Mouse (Mus musculus) urinary bladder, postnatal 25 days (tissue): ENCODE measurements around the gene Dcaf5.

ENCODE experiments used
- DNase-seq: peaks from one replicate; pipeline ENCODE4 v3.0.0; 2022; ENCODE audit warnings: low spot score

Gene Dcaf5

GRCm38 (mm10) chr12:80340936-80341335 is 95.5 kb downstream of the Dcaf5 start:
- no peak for DNase-seq

DNA sequence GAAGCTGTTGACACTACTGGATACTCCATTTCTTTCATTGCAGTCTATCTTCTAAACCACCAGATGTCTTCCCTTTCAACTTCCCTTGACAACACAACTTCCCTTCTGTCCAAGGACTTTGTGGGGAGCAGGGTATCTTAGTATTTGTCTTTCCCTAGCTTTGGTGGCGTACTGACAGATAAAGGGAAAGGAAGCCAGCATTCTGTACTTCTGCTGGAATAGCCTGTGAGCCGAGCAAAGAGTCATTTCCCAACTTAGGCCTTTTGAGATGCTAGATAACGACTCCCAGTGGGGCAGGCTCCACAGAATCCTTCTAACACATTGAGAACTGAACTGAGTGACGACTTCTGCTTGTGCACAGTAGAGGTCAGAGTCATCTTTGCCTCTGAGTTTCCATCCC is 102.2 kb downstream of the Dcaf5 start:
- DNase-seq: no peak

GRCm38 (mm10) chr12:80331634-80332033 is 104.8 kb downstream of the Dcaf5 start:
- DNase-seq: no peak

DNA sequence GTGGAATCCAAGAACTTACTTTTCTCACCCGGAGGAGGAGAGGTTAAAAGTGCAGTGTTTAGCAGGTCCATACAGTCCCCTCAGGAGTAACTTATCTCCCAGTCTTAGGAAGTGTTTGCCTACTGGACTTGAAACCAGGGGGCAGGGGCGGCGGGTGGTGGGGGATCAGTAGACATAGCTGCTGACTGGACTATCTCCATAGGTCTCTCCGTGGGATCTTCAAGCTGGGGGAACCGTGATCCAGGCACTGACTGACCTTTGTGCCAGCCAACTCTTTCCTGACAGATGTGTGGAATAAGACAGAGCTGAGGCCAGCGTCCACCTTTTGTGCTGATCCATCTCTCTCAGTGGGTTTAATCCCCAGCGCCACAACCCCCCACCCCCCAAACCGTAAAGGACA is 105.6 kb downstream of the Dcaf5 start:
- no peak for DNase-seq

- DNase-seq: no peak
Observed at GRCm38 (mm10) chr12:80329641-80330040, 106.8 kb downstream of the Dcaf5 start.

GRCm38 (mm10) chr12:80326047-80326446 is 110.4 kb downstream of the Dcaf5 start:
- DNase-seq: no peak

- DNase-seq: no peak
Observed at GRCm38 (mm10) chr12:80324785-80325131, 111.6 kb downstream of the Dcaf5 start.

DNA sequence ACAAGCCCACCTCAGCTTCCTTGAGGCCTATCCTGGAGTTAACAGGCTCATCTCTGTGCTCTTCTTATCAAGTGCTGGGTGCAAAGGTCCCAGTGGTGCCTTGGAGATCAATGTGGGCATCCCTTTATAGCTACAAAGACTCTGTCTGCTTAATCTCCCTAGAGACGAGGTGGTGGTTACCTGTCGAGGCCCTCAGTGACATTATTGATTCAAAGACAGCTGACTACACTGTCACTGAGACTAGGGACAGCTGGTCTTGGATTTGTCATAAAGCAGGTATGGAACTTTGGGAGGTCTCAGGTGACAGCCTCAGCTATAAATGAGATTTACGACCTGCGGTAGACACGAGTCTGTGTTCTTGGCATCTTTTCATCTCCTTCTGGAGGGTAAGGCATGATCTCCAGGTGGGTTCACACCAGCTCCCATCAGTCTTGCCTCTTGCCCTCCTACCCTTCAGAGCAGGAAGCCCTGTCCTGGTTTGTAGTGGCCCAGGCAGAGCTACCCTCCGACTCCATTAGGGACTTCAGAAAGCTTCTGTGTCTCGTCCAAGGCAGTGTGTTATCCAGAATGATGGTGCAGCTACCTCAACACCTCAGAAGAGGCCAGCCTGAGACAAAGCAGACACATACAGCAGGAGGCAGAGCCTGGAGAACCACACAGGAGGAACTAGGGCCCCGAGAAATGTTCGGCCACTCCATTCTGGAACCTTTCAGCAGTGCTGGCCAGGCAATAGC is 112.2 kb downstream of the Dcaf5 start:
- DNase-seq: no peak

GRCm38 (mm10) chr12:80323371-80324050 is 112.9 kb downstream of the Dcaf5 start:
- no peak for DNase-seq

DNA sequence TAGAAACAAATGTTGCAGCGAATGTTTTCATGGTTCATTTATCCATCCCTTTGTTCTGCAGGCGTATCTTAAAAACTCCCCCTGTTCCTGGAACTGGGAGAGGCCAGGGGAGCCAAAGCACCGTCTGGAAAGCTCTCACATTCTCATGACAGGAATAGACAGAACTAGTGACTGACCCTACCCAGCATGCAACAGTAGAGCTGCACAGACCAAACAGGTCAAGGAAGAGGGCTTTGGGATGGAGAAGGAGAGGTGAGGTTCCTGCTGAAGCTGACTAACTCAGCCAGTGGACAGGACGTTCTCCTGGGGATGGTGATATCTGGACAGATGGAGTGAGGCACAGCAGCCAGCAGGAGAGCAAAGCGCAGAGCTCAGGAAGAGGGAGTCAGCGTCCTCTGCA is 113.9 kb downstream of the Dcaf5 start:
- DNase-seq: no peak

GRCm38 (mm10) chr12:80319062-80319461 is 117.3 kb downstream of the Dcaf5 start:
- no peak for DNase-seq

DNA sequence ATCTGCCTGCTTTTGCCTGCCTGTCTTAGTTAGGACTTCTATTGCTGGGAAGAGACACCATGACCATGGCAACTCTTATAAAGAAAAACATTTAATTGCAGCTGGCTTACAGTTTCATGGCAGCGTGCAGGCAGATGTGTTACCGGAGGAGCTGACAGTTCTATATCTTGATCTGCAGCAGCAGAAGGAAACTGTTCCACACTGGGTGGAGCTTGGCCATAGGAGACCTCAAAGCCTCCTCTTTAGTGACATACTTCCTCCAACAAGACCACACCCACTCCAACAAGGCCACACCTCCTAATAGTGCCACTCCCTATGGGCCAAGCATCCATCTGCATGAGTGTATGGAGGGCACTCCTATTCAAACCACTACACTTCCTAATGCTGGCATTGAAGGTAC is 121.1 kb downstream of the Dcaf5 start:
- DNase-seq: no peak

GRCm38 (mm10) chr12:80311959-80312669 is 124.3 kb downstream of the Dcaf5 start:
- no peak for DNase-seq

GRCm38 (mm10) chr12:80307556-80307955 is 128.8 kb downstream of the Dcaf5 start:
- DNase-seq: no peak

- DNase-seq: no peak
Observed at GRCm38 (mm10) chr12:80304518-80304917, 131.9 kb downstream of the Dcaf5 start.

- DNase-seq: no peak
Observed at GRCm38 (mm10) chr12:80300833-80301456, 135.5 kb downstream of the Dcaf5 start.

DNA sequence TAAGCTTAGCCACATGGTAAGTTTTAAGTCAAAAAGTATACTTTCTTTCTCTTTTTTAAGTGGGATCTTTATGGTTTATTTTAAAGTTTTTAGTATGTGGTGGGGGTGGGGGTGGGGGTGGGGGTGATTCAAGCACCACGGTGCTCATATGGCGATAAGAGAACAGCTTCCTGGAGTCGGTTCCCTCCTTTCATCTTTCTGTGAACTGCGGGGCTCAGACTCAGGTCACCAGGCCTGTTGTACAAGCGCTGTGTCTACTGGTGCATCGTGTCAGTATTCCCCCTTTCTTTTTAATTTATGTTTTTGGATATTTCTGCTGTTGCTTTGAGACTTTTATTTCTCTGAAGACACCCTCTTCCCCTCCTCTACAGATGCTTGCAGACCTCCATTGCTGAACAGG is 137.7 kb downstream of the Dcaf5 start:
- no peak for DNase-seq

DNA sequence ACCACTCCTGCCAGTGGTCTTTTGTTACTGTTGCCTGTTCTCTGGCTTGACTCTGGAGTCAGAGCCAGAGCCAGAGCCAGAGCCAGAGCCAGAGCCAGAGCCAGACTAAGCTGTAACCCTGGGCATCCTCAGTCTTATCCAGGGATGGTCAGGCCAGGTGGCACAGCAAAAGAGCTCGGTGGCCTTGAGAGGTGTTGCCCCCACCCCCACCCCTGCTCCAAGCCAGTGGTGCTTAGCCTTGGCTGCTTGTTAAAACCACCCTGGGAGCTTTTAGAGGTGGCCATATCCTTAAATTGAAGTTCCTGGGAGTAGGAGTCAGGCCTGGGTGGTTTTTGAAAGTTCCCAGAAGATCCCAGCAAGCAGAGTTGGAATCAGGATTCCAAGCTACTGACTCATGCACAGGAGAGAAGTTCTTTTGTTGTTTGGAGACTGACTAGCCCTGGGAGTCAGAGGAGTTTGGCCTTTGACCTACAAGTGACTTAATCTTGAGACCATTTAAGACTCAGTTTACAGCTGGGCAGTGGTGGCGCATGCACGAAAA is 144.4 kb downstream of the Dcaf5 start:
- DNase-seq: no peak

DNA sequence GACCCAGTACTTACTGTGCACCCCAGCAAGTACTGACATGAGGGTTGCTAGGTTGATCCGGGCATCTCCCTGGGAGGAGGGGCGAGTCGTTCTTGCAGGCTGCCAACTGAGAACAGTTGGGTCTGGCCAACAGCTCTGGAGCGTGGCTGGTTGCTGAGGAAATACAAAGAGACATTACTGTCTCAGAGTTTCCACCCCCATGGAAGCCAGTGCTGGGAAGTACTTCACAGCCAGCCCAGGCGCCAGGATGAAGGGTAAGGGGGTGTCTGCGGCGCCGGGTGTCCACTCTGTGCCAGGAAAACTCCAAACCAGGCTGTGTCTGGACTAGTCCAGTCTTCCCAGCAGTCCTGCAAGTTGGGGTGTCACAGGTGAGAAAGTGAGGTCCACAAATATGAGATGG is 145.4 kb downstream of the Dcaf5 start:
- DNase-seq: no peak

DNA sequence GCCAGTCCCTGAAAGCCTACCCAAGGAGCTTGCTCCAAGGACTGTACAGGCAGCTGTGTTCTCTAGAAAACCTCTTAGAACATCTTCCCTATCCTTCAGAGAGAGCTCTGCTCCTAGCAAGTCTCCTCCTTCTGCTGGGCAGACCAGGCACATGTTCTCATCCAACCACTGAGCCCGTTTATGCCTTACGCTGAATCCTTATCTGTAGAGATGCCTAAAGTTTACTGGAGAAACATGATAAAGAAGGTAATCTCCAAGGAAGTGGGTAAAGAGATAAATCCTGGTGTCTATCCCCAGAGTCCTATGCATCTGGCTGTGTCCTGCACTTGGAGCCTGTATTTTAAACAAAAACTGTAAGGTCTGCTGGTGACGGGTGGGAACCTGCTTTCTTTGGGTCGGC is 145.9 kb downstream of the Dcaf5 start:
- DNase-seq: no peak

- DNase-seq: no peak
Observed at GRCm38 (mm10) chr12:80289722-80290121, 146.7 kb downstream of the Dcaf5 start.

GRCm38 (mm10) chr12:80285890-80286289 is 150.5 kb downstream of the Dcaf5 start:
- DNase-seq: no peak
